Mouse (Mus musculus) left cerebral cortex, adult 11 months (tissue): ENCODE results near the gene Syn1.

Experiments used
- DNase-seq: peaks from one replicate; pipeline ENCODE4 v3.0.0; 2022; ENCODE audit warnings: low spot score

Syn1 gene

GRCm38 (mm10) chrX:20862105-20863065, 58.4 kb downstream of the Syn1 start:
- no peak for DNase-seq

GRCm38 (mm10) chrX:20861453-20862104, 59.2 kb downstream of the Syn1 start:
- DNase-seq = no peak

GRCm38 (mm10) chrX:20853794-20854193, 67.0 kb downstream of the Syn1 start:
- DNase-seq = no peak

DNA sequence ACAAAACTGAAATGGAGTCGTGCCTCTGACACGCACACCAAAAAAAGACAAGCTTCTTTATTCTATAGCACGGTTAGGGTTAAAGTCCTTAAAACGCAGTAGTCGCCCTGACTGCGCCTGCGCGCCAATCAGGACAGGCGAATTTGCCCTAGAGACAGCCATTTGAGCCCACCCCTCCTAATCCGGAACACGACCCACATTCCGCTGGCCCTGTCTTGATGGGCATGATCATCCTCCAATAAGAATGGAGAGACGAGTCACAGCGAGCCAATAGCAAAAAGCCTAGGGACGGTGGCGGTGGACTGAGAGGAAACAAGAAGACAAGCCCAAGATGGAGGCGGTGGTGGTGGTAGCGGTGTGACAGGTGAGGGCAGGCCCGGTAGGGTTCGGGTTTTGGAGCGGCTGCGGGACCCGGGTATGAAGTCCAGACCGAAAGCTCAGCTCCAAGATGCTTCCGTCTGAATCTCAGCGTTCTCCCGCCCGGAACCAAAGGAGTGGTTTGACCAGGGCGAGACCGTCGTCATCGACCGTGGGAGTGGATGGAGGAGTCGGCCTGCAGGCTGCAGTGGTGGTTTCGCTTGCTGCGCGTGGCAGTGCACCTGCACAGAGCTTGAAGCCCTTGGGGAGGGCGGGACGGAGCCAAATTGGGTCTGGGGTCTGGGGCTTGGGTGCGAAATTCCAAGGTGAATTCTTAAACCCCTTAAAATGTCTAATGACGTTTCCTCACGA, 72.4 kb downstream of the Syn1 start:
- peak; percentile 92 for DNase-seq

- DNase-seq = no peak
Observed at GRCm38 (mm10) chrX:20847816-20848215, 73.0 kb downstream of the Syn1 start.

DNA sequence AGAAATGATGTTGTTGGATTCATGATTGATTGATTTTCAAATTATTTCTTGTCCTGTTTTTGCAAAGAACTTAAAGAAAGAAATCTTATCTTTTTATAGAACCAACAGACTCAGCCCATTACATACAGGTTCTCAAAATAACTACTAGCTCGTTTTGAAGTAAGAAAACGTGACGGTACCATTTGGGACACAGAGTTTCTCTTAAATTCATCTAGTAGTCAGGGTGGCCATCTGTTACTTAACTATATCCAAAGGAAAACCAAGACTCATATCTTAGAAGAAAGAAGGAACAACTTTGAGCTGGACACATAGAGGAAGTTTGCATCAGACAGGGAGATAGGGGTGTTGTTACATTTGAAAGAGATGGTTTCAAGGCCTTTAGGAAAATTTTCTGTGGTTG, 73.6 kb downstream of the Syn1 start:
- no peak for DNase-seq

GRCm38 (mm10) chrX:20828934-20829333, 91.9 kb downstream of the Syn1 start:
- DNase-seq = peak; percentile 70

GRCm38 (mm10) chrX:20819708-20820426, 100.9 kb downstream of the Syn1 start:
- no peak for DNase-seq

DNA sequence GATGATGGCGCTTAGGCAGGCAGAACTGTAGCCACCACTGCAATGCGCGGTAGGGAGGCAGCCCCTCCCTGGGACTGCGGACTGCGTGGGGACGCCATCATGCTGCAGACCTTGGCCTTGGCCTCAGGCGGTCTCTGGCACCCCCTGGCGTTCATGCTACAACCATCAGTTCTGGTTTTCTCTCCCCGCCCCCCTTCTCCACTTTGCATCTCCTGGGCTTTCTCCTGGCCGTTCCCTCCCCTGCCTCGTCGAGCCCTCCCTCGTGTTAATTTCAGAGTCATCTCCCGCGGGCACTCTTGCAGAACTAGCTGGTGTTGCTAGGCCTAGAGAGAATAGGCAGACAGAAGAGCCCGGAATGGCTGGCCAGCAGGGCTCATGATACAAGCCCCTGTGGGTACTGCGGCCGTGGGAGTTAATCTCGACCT, 101.6 kb downstream of the Syn1 start:
- no peak for DNase-seq

DNA sequence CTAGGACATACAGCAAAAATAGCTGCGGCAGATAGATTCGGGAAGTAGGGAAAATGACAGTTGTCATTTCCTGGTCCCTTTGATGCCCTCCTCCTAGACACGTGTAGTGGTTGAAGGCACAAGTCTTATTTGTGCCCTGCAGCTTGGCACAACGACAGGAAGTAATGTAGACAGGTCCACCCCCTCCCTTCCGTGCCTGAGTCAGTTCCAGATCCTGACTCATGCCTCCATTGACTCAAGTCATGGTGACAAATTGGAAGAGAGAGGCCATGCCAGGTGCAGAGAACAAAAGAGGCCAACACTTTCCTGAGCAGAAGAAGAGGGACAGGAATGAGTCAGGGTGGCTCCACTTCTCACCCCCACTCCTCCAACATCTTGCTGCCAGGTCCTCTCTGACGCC, 103.8 kb downstream of the Syn1 start:
- DNase-seq = no peak
